Mouse (Mus musculus) thymus, postnatal 14 days (tissue): ENCODE measurements around the gene Zfp326.
A peak's percentile ranks its signal among the peaks of the same experiment; 100 is the strongest.
"Not testable (repeated sequence)": the region's sequence is repeated elsewhere in the genome, so short reads cannot be mapped to it uniquely, and the experiment has no call there.

Experiments used
- DNase-seq: peaks from one replicate; pipeline ENCODE4 v3.0.0; 2021

Zfp326 gene

GRCm38 (mm10) chr5:105876068-105876924, at the start of gene Zfp326:
Gene Zfp326, plus strand, starts transcription at chr5:105876565.
- peak; percentile 92 for DNase-seq

- DNase-seq: no peak
Observed at GRCm38 (mm10) chr5:105826916-105827510, 49.4 kb upstream of the Zfp326 start.

- DNase-seq: no peak
Observed at GRCm38 (mm10) chr5:105828050-105828449, 48.3 kb upstream of the Zfp326 start.

DNA sequence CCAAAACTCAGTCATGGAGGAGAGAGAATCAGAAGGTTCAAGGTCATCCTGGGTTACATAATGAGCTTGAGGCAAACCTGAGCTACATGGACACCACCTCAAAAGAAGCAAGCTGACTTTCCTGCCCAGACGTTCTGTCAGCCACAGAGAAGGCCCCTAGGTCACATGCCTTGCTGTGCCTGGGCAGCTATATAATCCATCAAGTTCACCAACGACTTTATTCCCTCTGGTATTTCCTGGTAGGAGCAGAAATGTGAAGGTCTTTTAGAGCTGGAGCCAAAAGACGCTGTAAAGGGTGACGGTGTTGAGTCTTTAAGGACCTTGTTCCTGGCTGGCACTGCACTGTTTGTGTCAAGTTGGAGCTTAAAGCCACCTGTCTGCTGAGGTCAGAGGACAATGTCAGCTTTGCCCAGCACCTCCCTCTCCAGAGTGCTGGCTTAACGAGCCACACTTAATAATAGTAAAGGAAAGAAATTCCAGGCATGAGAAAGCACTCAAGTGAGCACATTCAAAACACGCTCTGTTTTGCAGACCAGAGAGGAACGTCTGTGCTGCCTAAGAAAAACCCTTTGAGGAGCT, 47.3 kb upstream of the Zfp326 start:
- DNase-seq: no peak

- no peak for DNase-seq
Observed at GRCm38 (mm10) chr5:105832140-105832539, 44.2 kb upstream of the Zfp326 start.

GRCm38 (mm10) chr5:105833923-105834322, 42.4 kb upstream of the Zfp326 start:
- DNase-seq: no peak

- no peak for DNase-seq
Observed at GRCm38 (mm10) chr5:105836006-105836405, 40.4 kb upstream of the Zfp326 start.

DNA sequence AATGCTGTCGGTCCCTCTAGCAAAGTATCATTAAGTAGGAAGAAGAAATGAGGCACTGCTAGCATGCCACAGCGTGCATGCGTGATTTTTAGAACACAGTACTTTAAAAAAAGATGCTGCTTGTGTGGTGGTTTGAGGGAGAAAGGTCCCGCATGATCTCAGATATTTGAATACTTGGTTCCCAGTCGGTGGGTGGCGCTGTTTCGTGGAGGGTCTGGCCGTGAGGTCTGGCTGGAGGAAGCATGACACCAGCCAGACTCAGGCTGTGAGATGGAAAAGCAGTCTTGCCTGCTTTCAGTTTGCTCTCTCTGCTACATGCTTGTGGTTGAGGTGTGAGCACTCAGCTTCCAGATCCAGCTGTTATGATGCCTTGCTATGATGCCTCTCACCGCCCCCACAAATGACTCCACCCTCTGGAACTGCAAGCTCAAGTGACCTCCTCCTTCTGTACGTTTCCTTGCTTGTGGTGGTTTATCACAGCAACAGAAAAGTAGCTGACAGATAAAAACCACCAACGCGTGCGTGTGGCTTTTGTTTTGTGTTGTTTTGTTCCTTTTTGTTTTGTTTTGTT, 36.5 kb upstream of the Zfp326 start:
- no peak for DNase-seq

GRCm38 (mm10) chr5:105844044-105844753, 32.2 kb upstream of the Zfp326 start:
- DNase-seq: no peak

- no peak for DNase-seq
Observed at GRCm38 (mm10) chr5:105845041-105845440, 31.3 kb upstream of the Zfp326 start.

DNA sequence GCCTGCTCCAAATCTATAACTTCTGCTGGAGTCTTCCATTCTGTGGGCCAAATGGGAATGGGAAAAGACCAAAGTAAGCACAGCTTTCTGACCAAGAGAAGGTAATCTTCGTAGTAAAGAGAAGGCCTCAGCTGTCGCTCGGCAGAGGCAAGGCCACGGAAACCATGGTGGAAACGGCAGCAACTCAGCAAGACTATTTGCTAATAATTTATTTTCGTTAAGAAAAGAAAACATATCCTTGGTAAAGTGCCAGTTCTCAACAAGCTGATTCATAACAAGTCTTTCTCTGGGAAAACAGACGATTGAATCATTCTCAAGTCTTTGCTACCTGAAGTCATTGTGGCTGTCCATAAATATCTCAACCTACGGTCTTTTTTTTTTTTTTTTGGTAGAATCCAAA, 28.6 kb upstream of the Zfp326 start:
- DNase-seq: no peak

DNA sequence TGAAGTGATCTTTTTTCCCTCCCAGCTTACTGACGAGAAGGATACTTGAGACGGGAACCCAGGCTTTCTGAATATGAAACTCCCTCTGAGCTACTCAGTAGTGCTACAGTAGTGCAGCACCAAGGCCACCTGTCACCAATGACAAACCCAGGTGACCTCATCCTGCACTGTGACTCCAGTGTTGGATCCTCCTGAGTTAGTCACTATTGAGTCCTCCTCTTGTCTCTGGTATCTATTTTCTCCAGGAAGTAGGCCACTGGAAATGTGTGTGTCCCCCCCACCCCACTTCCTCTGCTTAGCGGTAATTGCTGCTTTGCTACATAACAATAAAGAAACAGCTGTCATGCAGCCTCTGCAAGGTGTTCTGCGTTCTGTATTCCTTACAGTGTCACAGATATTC, 27.1 kb upstream of the Zfp326 start:
- DNase-seq: peak; percentile 63

- DNase-seq: no peak
Observed at GRCm38 (mm10) chr5:105849643-105850042, 26.7 kb upstream of the Zfp326 start.

GRCm38 (mm10) chr5:105853271-105853670, 23.1 kb upstream of the Zfp326 start:
- DNase-seq: no peak

- no peak for DNase-seq
Observed at GRCm38 (mm10) chr5:105857486-105857885, 18.9 kb upstream of the Zfp326 start.

DNA sequence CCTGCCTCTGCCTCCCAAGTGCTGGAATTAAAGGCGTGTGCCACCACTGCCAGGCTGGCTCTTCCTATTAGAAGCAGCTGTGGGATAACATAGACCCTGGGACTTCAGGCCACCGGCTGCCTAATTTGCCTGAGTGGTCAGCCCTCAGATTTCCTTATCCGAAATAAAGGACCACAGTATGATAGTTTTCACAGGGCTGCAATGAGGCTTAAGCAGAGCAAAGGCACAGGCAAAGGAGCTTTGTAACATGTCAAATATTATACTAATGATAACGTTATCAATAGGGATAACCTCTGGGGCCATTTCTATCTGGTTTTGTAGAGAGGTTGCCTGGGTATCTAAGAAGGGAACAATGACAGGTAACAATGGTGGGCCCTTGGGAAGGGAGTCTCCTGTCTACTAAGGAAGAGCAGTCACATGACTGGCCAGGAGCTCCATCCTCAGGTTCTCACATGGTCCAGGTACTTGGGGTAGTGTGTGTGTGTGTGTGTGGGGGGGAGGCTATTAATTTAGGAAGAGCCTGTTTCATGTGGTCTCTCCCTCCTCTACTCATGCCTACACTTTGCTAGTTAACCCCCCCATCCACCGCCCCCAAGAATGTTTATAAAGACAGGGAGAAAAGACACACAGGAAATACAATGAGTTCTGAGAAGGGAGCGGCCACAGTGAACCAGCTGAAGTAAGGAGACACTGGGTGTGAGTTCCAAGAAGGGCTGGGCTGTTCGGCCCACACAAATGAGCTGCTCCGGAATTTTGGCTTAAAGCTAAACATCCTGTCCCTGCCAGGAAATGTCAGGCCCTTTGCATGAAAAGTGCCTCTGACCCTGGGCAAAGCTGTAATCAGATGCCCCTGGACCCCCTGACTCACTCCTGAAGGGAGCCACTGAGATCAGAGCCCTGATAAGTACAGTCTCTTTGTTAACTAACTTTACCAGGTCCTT, 17.3 kb upstream of the Zfp326 start:
- DNase-seq: no peak

DNA sequence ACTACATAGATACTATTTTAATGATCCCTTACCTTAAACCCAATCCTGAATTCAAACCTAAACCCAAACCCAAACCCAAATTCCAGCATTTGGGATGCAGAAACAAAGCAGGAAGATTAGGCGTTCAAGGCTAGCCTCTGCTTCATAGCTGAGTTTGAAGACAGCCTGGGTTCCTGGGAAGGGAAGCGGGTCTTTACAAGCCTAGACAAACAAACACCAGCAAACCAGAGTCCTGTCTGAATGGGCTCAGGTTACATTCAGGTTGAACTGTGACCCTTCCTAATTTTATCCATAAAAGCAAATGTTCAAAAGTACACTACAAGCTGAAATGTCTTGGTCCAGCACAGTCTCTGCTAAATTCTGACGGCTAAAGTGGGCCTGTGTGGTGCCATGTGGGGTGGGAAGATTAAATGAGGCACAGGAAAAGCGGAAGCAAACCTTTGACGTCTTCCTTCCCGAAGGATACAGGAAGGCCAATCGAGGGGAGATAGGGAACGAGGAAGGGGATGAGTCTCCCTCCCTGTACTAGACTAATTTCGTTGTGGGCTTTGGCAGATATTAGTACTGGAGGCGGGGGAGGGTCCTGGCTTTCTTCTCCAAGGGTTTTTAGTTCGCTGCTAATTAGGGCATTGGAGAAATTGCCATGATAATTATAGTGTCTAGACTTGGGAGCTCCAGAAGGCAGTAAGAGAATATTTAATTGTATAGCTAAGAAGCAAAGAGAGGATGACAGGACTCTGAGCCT, 16.5 kb upstream of the Zfp326 start:
- DNase-seq: no peak

- no peak for DNase-seq
Observed at GRCm38 (mm10) chr5:105860461-105860835, 15.9 kb upstream of the Zfp326 start.

DNA sequence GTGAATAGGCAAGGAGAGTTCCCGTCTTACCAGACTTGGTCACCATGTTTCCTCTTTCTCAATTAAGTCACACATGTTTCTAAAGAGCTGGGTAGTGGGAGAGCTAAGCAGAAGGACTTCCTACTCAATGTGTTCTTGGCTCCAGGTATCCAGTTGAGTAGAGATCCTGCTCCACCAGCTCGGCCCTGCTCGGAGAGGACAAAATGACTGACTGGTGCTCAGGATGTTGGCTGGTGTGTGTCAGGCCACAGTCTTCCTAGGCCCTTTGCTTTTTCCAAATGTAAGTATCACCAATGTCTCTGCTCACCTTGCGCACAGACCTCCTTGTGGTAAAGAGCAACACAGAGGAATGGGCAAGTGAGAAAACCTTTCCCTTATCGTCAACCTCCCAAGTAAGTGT, 14.7 kb upstream of the Zfp326 start:
- no peak for DNase-seq

GRCm38 (mm10) chr5:105865110-105865628, 11.2 kb upstream of the Zfp326 start:
- DNase-seq: not testable (repeated sequence)

GRCm38 (mm10) chr5:105867427-105867826, 8.9 kb upstream of the Zfp326 start:
- DNase-seq: no peak
